Mouse (Mus musculus) midbrain, embryonic 13.5 days (tissue): ENCODE data around the gene Ttc39b. TPM values are rescaled to one million over a fixed set of nuclear protein-coding genes. Genes with fewer than 3 reads are reported as not detected.
A peak's percentile ranks its signal among the peaks of the same experiment; 100 is the strongest.

Experiments used
- ATAC-seq: fragments of 200-750 bp; cut with Nextera tagmentation; 2 replicates; pipeline ENCODE4 v1.8.0; 2017; ENCODE audit warnings: mild to moderate bottlenecking, moderate TSS enrichment, moderate library complexity
- H3K27ac ChIP-seq: fragments of 300-500 bp; sonication (generic); 2 replicates; pipeline ENCODE4 v1.5.1; 2015; ENCODE audit warnings: inconsistent platforms, mild to moderate bottlenecking, moderate library complexity
- H3K27me3 ChIP-seq: fragments of 300-500 bp; sonication (generic); 2 replicates; pipeline ENCODE4 v1.6.1; 2015; ENCODE audit warnings: mild to moderate bottlenecking, inconsistent platforms
- H3K36me3 ChIP-seq: fragments of 300-500 bp; sonication (generic); 2 replicates; pipeline ENCODE4 v1.6.1; 2015; ENCODE audit warnings: mild to moderate bottlenecking, inconsistent platforms
- H3K4me1 ChIP-seq: fragments of 300-500 bp; sonication (generic); replicated peaks from 2 replicates; pipeline ENCODE4 v1.6.1; 2015; ENCODE audit warnings: inconsistent platforms
- H3K4me2 ChIP-seq: fragments of 300-500 bp; sonication (generic); replicated peaks from 2 replicates; pipeline ENCODE4 v1.6.1; 2015; ENCODE audit warnings: moderate library complexity, mild to moderate bottlenecking, inconsistent platforms
- H3K4me3 ChIP-seq: fragments of 300-500 bp; sonication (generic); replicated peaks from 2 replicates; pipeline ENCODE4 v1.5.1; 2015; ENCODE audit warnings: mild to moderate bottlenecking, inconsistent platforms
- H3K9ac ChIP-seq: fragments of 300-500 bp; sonication (generic); replicated peaks from 2 replicates; pipeline ENCODE4 v1.6.1; 2015; ENCODE audit warnings: mild to moderate bottlenecking, inconsistent platforms
- H3K9me3 ChIP-seq: fragments of 300-500 bp; sonication (generic); 2 replicates; pipeline ENCODE4 v1.6.1; 2016; ENCODE audit warnings: mild to moderate bottlenecking, inconsistent platforms
- WGBS: fragments of 180-500 bp; shearing (Covaris S2); methylation state at CpG from one replicate; pipeline ENCODE4 v1.1.7; 2015; 5-methylcytosine and 5-hydroxymethylcytosine counted together
- polyA plus RNA-seq: library from polyadenylated mRNA; unstranded; fragments of >200 nt; fragmentation: Nextera tagmentation; extraction: Ambion mirVana; gene quantifications from 2 replicates; pipeline ENCODE4 v1.2.1, GENCODE M21; 2015

Ttc39b gene
- 3.7 and 4.4 TPM in 2 replicates for polyA plus RNA-seq

GRCm38 (mm10) chr4:83323910-83324684 is at the start of gene Ttc39b:
Gene Ttc39b, minus strand, starts transcription at chr4:83324255.
- ATAC-seq = peak; percentile 98
- Histone ChIP-seq H3K36me3 (no peaks in the 10 kb centered on the region), H3K9me3 (no peaks in the 10 kb centered on the region), H3K27me3 (peaks cover 20% of the 10 kb centered on the region), H3K27ac (no peak within 1 kb of the TSS), H3K9ac (peak within 1 kb of the TSS; percentile 64), H3K4me1 (peaks cover 10% of the 10 kb centered on the region), H3K4me2 (peak within 1 kb of the TSS; percentile 100), H3K4me3 (peak within 1 kb of the TSS; percentile 62)
- under 1% methylated on average over 59 of the region's 59 CpGs for WGBS

GRCm38 (mm10) chr4:83373381-83373780 is 49.3 kb upstream of the Ttc39b start:
- no peaks in the 10 kb centered on the region for H3K9me3 ChIP-seq
- H3K27me3 ChIP-seq = no peaks in the 10 kb centered on the region
- H3K4me3 ChIP-seq = no peak overlapping the region
- WGBS = 77% methylated on average over 4 of the region's 4 CpGs
- H3K4me2 ChIP-seq = no peak overlapping the region
- no peaks in the 10 kb centered on the region for H3K36me3 ChIP-seq
- ATAC-seq = no peak
- no peak overlapping the region for H3K27ac ChIP-seq
- H3K9ac ChIP-seq = no peak overlapping the region
- H3K4me1 ChIP-seq = no peaks in the 10 kb centered on the region

- H3K27me3 ChIP-seq = no peaks in the 10 kb centered on the region
- H3K9ac ChIP-seq = no peak overlapping the region
- H3K4me1 ChIP-seq = no peaks in the 10 kb centered on the region
- H3K27ac ChIP-seq = no peak overlapping the region
- 85% methylated on average over 1 of the region's 1 CpGs for WGBS
- H3K36me3 ChIP-seq = no peaks in the 10 kb centered on the region
- no peak overlapping the region for H3K4me3 ChIP-seq
- H3K9me3 ChIP-seq = peaks cover 9% of the 10 kb centered on the region; the same call in 1 of the 2 replicates
- no peak for ATAC-seq
- no peak overlapping the region for H3K4me2 ChIP-seq
Observed at GRCm38 (mm10) chr4:83357738-83358137, 33.7 kb upstream of the Ttc39b start.

GRCm38 (mm10) chr4:83354786-83355185 is 30.7 kb upstream of the Ttc39b start:
- WGBS = 92% methylated on average over 2 of the region's 2 CpGs
- Histone ChIP-seq H3K36me3 (no peaks in the 10 kb centered on the region), H3K4me1 (no peaks in the 10 kb centered on the region), H3K9me3 (peaks cover 3% of the 10 kb centered on the region; the same call in 1 of the 2 replicates), H3K4me2 (no peak overlapping the region), H3K9ac (no peak overlapping the region), H3K4me3 (no peak overlapping the region), H3K27ac (no peak overlapping the region), H3K27me3 (no peaks in the 10 kb centered on the region)
- no peak for ATAC-seq

GRCm38 (mm10) chr4:83353949-83354348 is 29.9 kb upstream of the Ttc39b start:
- no peaks in the 10 kb centered on the region for H3K36me3 ChIP-seq

GRCm38 (mm10) chr4:83353276-83353675 is 29.2 kb upstream of the Ttc39b start:
- no peaks in the 10 kb centered on the region for H3K9me3 ChIP-seq
- no peak overlapping the region for H3K27ac ChIP-seq
- ATAC-seq = no peak
- no peaks in the 10 kb centered on the region for H3K4me1 ChIP-seq
- no peak overlapping the region for H3K4me3 ChIP-seq
- H3K27me3 ChIP-seq = no peaks in the 10 kb centered on the region
- H3K4me2 ChIP-seq = no peak overlapping the region
- no peak overlapping the region for H3K9ac ChIP-seq
- H3K36me3 ChIP-seq = no peaks in the 10 kb centered on the region
- WGBS = 96% methylated on average over 12 of the region's 12 CpGs

More at GRCm38 (mm10) chr4:83353949-83354348, 29.9 kb upstream of the Ttc39b start:
- ATAC-seq = no peak
- H3K9ac ChIP-seq = no peak overlapping the region
- no peak overlapping the region for H3K4me2 ChIP-seq
- no peak overlapping the region for H3K4me3 ChIP-seq
- WGBS = 83% methylated on average over 6 of the region's 6 CpGs
- no peaks in the 10 kb centered on the region for H3K27me3 ChIP-seq
- H3K9me3 ChIP-seq = no peaks in the 10 kb centered on the region
- H3K4me1 ChIP-seq = no peaks in the 10 kb centered on the region
- H3K27ac ChIP-seq = no peak overlapping the region

GRCm38 (mm10) chr4:83350719-83351118 is 26.7 kb upstream of the Ttc39b start:
- no peak for ATAC-seq
- H3K27me3 ChIP-seq = no peaks in the 10 kb centered on the region
- WGBS = 70% methylated on average over 6 of the region's 6 CpGs
- H3K4me3 ChIP-seq = no peak overlapping the region
- no peaks in the 10 kb centered on the region for H3K36me3 ChIP-seq
- H3K27ac ChIP-seq = no peak overlapping the region
- no peak overlapping the region for H3K4me2 ChIP-seq
- no peaks in the 10 kb centered on the region for H3K4me1 ChIP-seq
- no peaks in the 10 kb centered on the region for H3K9me3 ChIP-seq
- no peak overlapping the region for H3K9ac ChIP-seq

GRCm38 (mm10) chr4:83348970-83349369 is 24.9 kb upstream of the Ttc39b start:
- 89% methylated on average over 1 of the region's 1 CpGs for WGBS
- Histone ChIP-seq H3K27ac (no peak overlapping the region), H3K4me2 (no peak overlapping the region), H3K36me3 (no peaks in the 10 kb centered on the region), H3K9ac (no peak overlapping the region), H3K4me3 (no peak overlapping the region), H3K4me1 (no peaks in the 10 kb centered on the region), H3K27me3 (no peaks in the 10 kb centered on the region), H3K9me3 (no peaks in the 10 kb centered on the region)
- ATAC-seq = no peak

GRCm38 (mm10) chr4:83343895-83344294 is 19.8 kb upstream of the Ttc39b start:
- ATAC-seq = no peak
- Histone ChIP-seq H3K27me3 (no peaks in the 10 kb centered on the region), H3K36me3 (no peaks in the 10 kb centered on the region), H3K4me3 (no peak overlapping the region), H3K27ac (no peak overlapping the region), H3K9ac (no peak overlapping the region), H3K4me2 (no peak overlapping the region), H3K9me3 (no peaks in the 10 kb centered on the region), H3K4me1 (no peaks in the 10 kb centered on the region)
- WGBS = 76% methylated on average over 2 of the region's 2 CpGs

- WGBS = 88% methylated on average over 9 of the region's 9 CpGs
- H3K27me3 ChIP-seq = no peaks in the 10 kb centered on the region
- no peak overlapping the region for H3K27ac ChIP-seq
- H3K4me1 ChIP-seq = no peaks in the 10 kb centered on the region
- H3K9ac ChIP-seq = no peak overlapping the region
- no peak overlapping the region for H3K4me2 ChIP-seq
- H3K36me3 ChIP-seq = no peaks in the 10 kb centered on the region
- H3K4me3 ChIP-seq = no peak overlapping the region
- ATAC-seq = no peak
- no peaks in the 10 kb centered on the region for H3K9me3 ChIP-seq
Observed at GRCm38 (mm10) chr4:83343146-83343823, 19.2 kb upstream of the Ttc39b start.

- no peaks in the 10 kb centered on the region for H3K9me3 ChIP-seq
- 67% methylated on average over 14 of the region's 14 CpGs for WGBS
Observed at GRCm38 (mm10) chr4:83342268-83342970, 18.4 kb upstream of the Ttc39b start.

GRCm38 (mm10) chr4:83339393-83339792 is 15.3 kb upstream of the Ttc39b start:
- Histone ChIP-seq H3K9me3 (no peaks in the 10 kb centered on the region), H3K27me3 (no peaks in the 10 kb centered on the region), H3K9ac (no peak overlapping the region), H3K36me3 (no peaks in the 10 kb centered on the region), H3K27ac (no peak overlapping the region), H3K4me1 (no peaks in the 10 kb centered on the region), H3K4me3 (no peak overlapping the region), H3K4me2 (no peak overlapping the region)
- ATAC-seq = no peak
- WGBS = 95% methylated on average over 1 of the region's 1 CpGs

More at GRCm38 (mm10) chr4:83342268-83342970, 18.4 kb upstream of the Ttc39b start:
- Histone ChIP-seq H3K36me3 (no peaks in the 10 kb centered on the region), H3K27ac (no peak overlapping the region), H3K4me1 (no peaks in the 10 kb centered on the region), H3K4me2 (no peak overlapping the region), H3K4me3 (no peak overlapping the region), H3K9ac (no peak overlapping the region), H3K27me3 (no peaks in the 10 kb centered on the region)
- ATAC-seq = no peak
